Mouse (Mus musculus) G1E (cell line): ENCODE results near the gene Kcnb1. TPM values are rescaled to one million over a fixed set of nuclear protein-coding genes. Genes with fewer than 3 reads are reported as not detected.

Source experiments
- ATAC-seq: 2 replicates; pipeline ENCODE4 v1.8.0; 2016; ENCODE audit warnings: mild to moderate bottlenecking; ENCODE audit not compliant: insufficient number of reproducible peaks, poor library complexity, low FRiP score, severe bottlenecking; ENCODE audit errors: extremely low read depth
- DNase-seq: peaks from one replicate; pipeline ENCODE4 v3.0.0; 2012; ENCODE audit warnings: low spot score
- H3K27me3 ChIP-seq: 2 replicates; pipeline ENCODE4 v1.6.1; 2012; ENCODE audit warnings: mild to moderate bottlenecking, low read length, inconsistent platforms; ENCODE audit not compliant: insufficient read depth
- H3K36me3 ChIP-seq: replicated peaks from 2 replicates; pipeline ENCODE3; 2012; ENCODE audit warnings: mild to moderate bottlenecking, inconsistent platforms
- H3K4me1 ChIP-seq: 2 replicates; pipeline ENCODE4 v1.6.1; 2012; ENCODE audit warnings: low read depth, low read length, inconsistent platforms, mixed read lengths; ENCODE audit not compliant: insufficient read depth
- H3K4me3 ChIP-seq: 2 replicates; pipeline ENCODE4 v1.5.1; 2012; ENCODE audit warnings: low read depth, mild to moderate bottlenecking, inconsistent platforms, low read length, moderate library complexity, mixed read lengths
- H3K9me3 ChIP-seq: replicated peaks from 2 replicates; pipeline ENCODE4 v1.6.1; 2012; ENCODE audit warnings: inconsistent platforms
- CTCF ChIP-seq: IDR thresholded peaks from 2 replicates; pipeline ENCODE4 v1.5.1; 2012; ENCODE audit warnings: low read depth, low read length, inconsistent platforms, mixed read lengths
- GATA1 ChIP-seq: IDR thresholded peaks from 2 replicates; pipeline ENCODE4 v1.6.1; 2012; ENCODE audit warnings: borderline replicate concordance, low read length, inconsistent platforms, mixed read lengths
- GATA2 ChIP-seq: IDR thresholded peaks from 2 replicates; pipeline ENCODE4 v1.6.1; 2012; ENCODE audit warnings: low read depth, low read length, inconsistent platforms, borderline replicate concordance
- POLR2AphosphoS5 ChIP-seq: IDR thresholded peaks from 2 replicates; pipeline ENCODE4 v1.6.1; 2012; ENCODE audit warnings: low read depth, low read length, inconsistent platforms; ENCODE audit not compliant: insufficient replicate concordance
- TAL1 ChIP-seq: conservative IDR thresholded peaks from 2 replicates; pipeline ENCODE4 v1.6.1; 2012; ENCODE audit warnings: low read depth, low read length, inconsistent platforms, mixed read lengths
- polyA plus RNA-seq: library from polyadenylated mRNA; stranded (reverse); fragments of >175 nt; gene quantifications from 2 replicates; pipeline ENCODE4 v1.2.3, GENCODE M21; 2012
- total RNA-seq, 2 experiments: library from RNA; stranded (forward) in 1 of 2; stranded (reverse) in 1 of 2; fragments of 200-1000 nt in 1 of 2; fragments of >200 nt in 1 of 2; fragmentation: Nextera tagmentation in 1 of 2; gene quantifications; 2 replicates each; pipeline ENCODE4 v1.2.3; 2014 to 2017

Gene Kcnb1
- total and polyA plus RNA-seq, 3 experiments = 0.22 TPM; not detected in 2

DNA sequence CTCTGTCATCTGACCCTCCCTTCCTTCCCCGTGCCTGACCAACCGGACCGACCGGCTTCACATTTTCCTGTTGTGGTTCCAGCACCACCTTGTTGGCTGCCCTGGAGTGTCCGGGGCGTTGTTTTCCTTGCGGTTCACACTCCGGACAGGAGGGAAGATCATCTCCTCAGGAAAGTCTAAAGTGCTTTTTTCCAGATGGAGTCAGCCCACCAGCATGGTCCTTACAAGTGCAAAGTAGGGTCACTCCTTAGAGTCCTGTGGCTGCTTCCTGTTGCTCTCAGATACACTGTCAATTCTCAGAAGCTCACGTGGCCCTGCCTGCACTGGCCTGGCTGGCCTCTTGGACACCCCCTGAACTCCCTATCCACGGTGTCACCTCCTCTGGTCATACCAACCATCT, 71.9 kb downstream of the Kcnb1 start:
- Histone ChIP-seq H3K36me3 (no peaks in the 10 kb centered on the region), H3K27me3 (no peaks in the 10 kb centered on the region; the same call in 1 of the 2 replicates), H3K9me3 (peaks cover 7% of the 10 kb centered on the region), H3K4me3 (no peak overlapping the region), H3K4me1 (no peaks in the 10 kb centered on the region)
- TF ChIP-seq CTCF (no peak), TAL1 (no peak)
- DNase-seq = no peak
- no peak for ATAC-seq

DNA sequence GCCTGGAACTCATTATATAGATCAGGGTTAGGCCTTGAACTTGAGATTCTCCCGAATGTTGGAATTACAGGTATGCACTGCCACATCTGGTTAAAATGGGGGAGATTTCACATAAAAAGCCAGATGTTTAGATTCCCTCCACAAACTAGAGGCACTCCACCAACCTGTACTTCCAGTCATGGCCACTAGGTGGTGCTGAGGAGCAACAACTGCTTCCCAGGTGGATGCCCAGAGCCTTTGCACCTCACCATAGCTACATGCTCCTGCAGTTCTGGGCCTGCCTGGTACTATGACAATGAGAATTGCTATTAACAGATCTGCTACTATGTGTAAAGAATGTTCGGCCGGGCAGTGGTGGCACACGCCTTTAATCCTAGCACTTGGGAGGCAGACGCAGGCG, 77.2 kb downstream of the Kcnb1 start:
- H3K9me3 ChIP-seq = no peaks in the 10 kb centered on the region
- no peak overlapping the region for H3K4me3 ChIP-seq
- peak; percentile 70 for DNase-seq
- TF ChIP-seq POLR2AphosphoS5 (no peak), CTCF (peak; percentile 98)
- ATAC-seq = peak; percentile 45; the same call in 1 of the 2 replicates
- peaks cover 3% of the 10 kb centered on the region; the same call in 1 of the 2 replicates for H3K27me3 ChIP-seq
- no peaks in the 10 kb centered on the region for H3K4me1 ChIP-seq
- no peaks in the 10 kb centered on the region for H3K36me3 ChIP-seq

- no peak for DNase-seq
- Histone ChIP-seq H3K4me1 (no peaks in the 10 kb centered on the region), H3K4me3 (no peak overlapping the region), H3K27me3 (peaks cover 3% of the 10 kb centered on the region; the same call in 1 of the 2 replicates), H3K9me3 (no peaks in the 10 kb centered on the region), H3K36me3 (no peaks in the 10 kb centered on the region)
- no peak for TF ChIP-seq POLR2AphosphoS5
- TF ChIP-seq CTCF = no peak
- no peak for TF ChIP-seq TAL1
- no peak for ATAC-seq
Measured at GRCm38 (mm10) chr2:167112259-167112658, 77.7 kb downstream of the Kcnb1 start.

- DNase-seq (no peak), ATAC-seq (no peak)
- H3K27me3 ChIP-seq = peaks cover 3% of the 10 kb centered on the region; the same call in 1 of the 2 replicates
- no peaks in the 10 kb centered on the region for H3K36me3 ChIP-seq
- H3K4me3 ChIP-seq = no peak overlapping the region
- H3K9me3 ChIP-seq = peaks cover 2% of the 10 kb centered on the region; the same call in 1 of the 2 replicates
- TF ChIP-seq GATA2 = no peak
- TF ChIP-seq POLR2AphosphoS5 = no peak
- no peak for TF ChIP-seq GATA1
- no peak for TF ChIP-seq TAL1
- TF ChIP-seq CTCF = no peak
- H3K4me1 ChIP-seq = no peaks in the 10 kb centered on the region
Measured at GRCm38 (mm10) chr2:167109506-167109905, 80.4 kb downstream of the Kcnb1 start.

GRCm38 (mm10) chr2:167103546-167103945, 86.4 kb downstream of the Kcnb1 start:
- TF ChIP-seq GATA1 (no peak), CTCF (no peak), GATA2 (no peak)
- ATAC-seq (no peak), DNase-seq (no peak)
- H3K9me3 ChIP-seq = peaks cover 2% of the 10 kb centered on the region; the same call in 1 of the 2 replicates
- H3K4me1 ChIP-seq = no peaks in the 10 kb centered on the region
- peaks cover 4% of the 10 kb centered on the region; the same call in 1 of the 2 replicates for H3K27me3 ChIP-seq
- H3K36me3 ChIP-seq = no peaks in the 10 kb centered on the region
- H3K4me3 ChIP-seq = no peak overlapping the region

- Histone ChIP-seq H3K4me3 (no peak overlapping the region), H3K4me1 (no peaks in the 10 kb centered on the region), H3K9me3 (peaks cover 2% of the 10 kb centered on the region; the same call in 1 of the 2 replicates), H3K27me3 (peaks cover 4% of the 10 kb centered on the region; the same call in 1 of the 2 replicates), H3K36me3 (no peaks in the 10 kb centered on the region)
- DNase-seq = no peak
- no peak for TF ChIP-seq POLR2AphosphoS5
- ATAC-seq = peak; percentile 40; the same call in 1 of the 2 replicates
Measured at GRCm38 (mm10) chr2:167101743-167102441, 88.1 kb downstream of the Kcnb1 start.

GRCm38 (mm10) chr2:167094688-167095087, 95.3 kb downstream of the Kcnb1 start:
- TF ChIP-seq GATA2 = no peak
- no peak for TF ChIP-seq GATA1
- no peak for TF ChIP-seq TAL1
- TF ChIP-seq POLR2AphosphoS5 = no peak
- TF ChIP-seq CTCF = no peak
- Histone ChIP-seq H3K27me3 (peaks cover 4% of the 10 kb centered on the region), H3K36me3 (no peaks in the 10 kb centered on the region), H3K9me3 (no peaks in the 10 kb centered on the region), H3K4me1 (no peaks in the 10 kb centered on the region), H3K4me3 (no peak overlapping the region)
- DNase-seq (no peak), ATAC-seq (no peak)
